Mouse (Mus musculus) stomach, embryonic 16.5 days (tissue): Measurements from ENCODE around the gene Entpd4b. TPM values are rescaled to one million over a fixed set of nuclear protein-coding genes. Genes with fewer than 3 reads are reported as not detected.
A peak's percentile ranks its signal among the peaks of the same experiment; 100 is the strongest.
"Not testable (repeated sequence)": the region's sequence is repeated elsewhere in the genome, so short reads cannot be mapped to it uniquely, and the experiment has no call there.

Source experiments
- ATAC-seq: fragments of 200-750 bp; cut with Nextera tagmentation; 2 replicates; pipeline ENCODE4 v1.8.0; 2017; ENCODE audit warnings: moderate number of reproducible peaks, moderate TSS enrichment; ENCODE audit not compliant: insufficient read depth, low FRiP score
- H3K27ac ChIP-seq: fragments of 300-500 bp; sonication (generic); 2 replicates; pipeline ENCODE4 v1.5.1; 2014; ENCODE audit warnings: low read length
- H3K27me3 ChIP-seq: fragments of 300-500 bp; sonication (generic); 2 replicates; pipeline ENCODE4 v1.6.1; 2014; ENCODE audit warnings: low read length, control low read depth, mixed read lengths; ENCODE audit not compliant: control insufficient read depth, insufficient read depth
- H3K36me3 ChIP-seq: fragments of 300-500 bp; sonication (generic); 2 replicates; pipeline ENCODE4 v1.6.1; 2014; ENCODE audit warnings: low read length; ENCODE audit not compliant: control insufficient read depth, insufficient read depth
- H3K4me1 ChIP-seq: fragments of 300-500 bp; sonication (generic); 2 replicates; pipeline ENCODE4 v1.6.1; 2014; ENCODE audit warnings: low read length, control low read depth, mixed read lengths; ENCODE audit not compliant: control insufficient read depth, insufficient read depth
- H3K4me2 ChIP-seq: fragments of 300-500 bp; sonication (generic); 2 replicates; pipeline ENCODE4 v1.6.1; 2014; ENCODE audit warnings: low read depth, low read length, mixed read lengths
- H3K4me3 ChIP-seq: fragments of 300-500 bp; sonication (generic); replicated peaks from 2 replicates; pipeline ENCODE4 v1.5.1; 2014; ENCODE audit warnings: mild to moderate bottlenecking, low read length
- H3K9ac ChIP-seq: fragments of 300-500 bp; sonication (generic); 2 replicates; pipeline ENCODE4 v1.6.1; 2014; ENCODE audit warnings: low read length
- H3K9me3 ChIP-seq: fragments of 300-500 bp; sonication (generic); replicated peaks from 2 replicates; pipeline ENCODE4 v1.6.1; 2016; ENCODE audit warnings: low read length, control low read depth; ENCODE audit not compliant: control insufficient read depth
- WGBS: fragments of 180-500 bp; shearing (Covaris S2); extraction: QIAGEN DNeasy Blood & Tissue Kit; methylation state at CpG from one replicate; pipeline ENCODE4 v1.1.7; 2014; 5-methylcytosine and 5-hydroxymethylcytosine counted together
- polyA plus RNA-seq: library from polyadenylated mRNA; unstranded; fragments of >200 nt; fragmentation: Nextera tagmentation; extraction: Ambion mirVana; gene quantifications from 2 replicates; pipeline ENCODE4 v1.2.1, GENCODE M21; 2015

Entpd4b gene
- 17.0 and 17.8 TPM in 2 replicates for polyA plus RNA-seq

GRCm38 (mm10) chr14:69555110-69555831 lies at the start of gene Entpd4b:
Gene Entpd4b (plus strand): TSS chr14:69555424.
- ATAC-seq, result peak; percentile 96
- not testable (repeated sequence) for H3K4me3 ChIP-seq, H3K4me1 ChIP-seq, H3K9me3 ChIP-seq, H3K27me3 ChIP-seq, H3K27ac ChIP-seq, H3K4me2 ChIP-seq, H3K36me3 ChIP-seq, H3K9ac ChIP-seq
- WGBS, result no CpG with 5 or more reads among the region's 68 CpGs

GRCm38 (mm10) chr14:69507000-69507399 lies 48.2 kb upstream of the Entpd4b start:
- H3K4me3 ChIP-seq, H3K27me3 ChIP-seq, H3K9ac ChIP-seq, H3K27ac ChIP-seq, H3K4me2 ChIP-seq, H3K9me3 ChIP-seq, H3K36me3 ChIP-seq, H3K4me1 ChIP-seq, ATAC-seq: not testable (repeated sequence)
- no CpG with 5 or more reads among the region's 1 CpGs for WGBS

- H3K27ac ChIP-seq, H3K27me3 ChIP-seq, H3K4me1 ChIP-seq, H3K9me3 ChIP-seq, ATAC-seq, H3K36me3 ChIP-seq, H3K9ac ChIP-seq, H3K4me3 ChIP-seq, H3K4me2 ChIP-seq: not testable (repeated sequence)
- WGBS, result no CpG with 5 or more reads among the region's 2 CpGs
Measured at GRCm38 (mm10) chr14:69512449-69512848, 42.8 kb upstream of the Entpd4b start, which contains the start of gene Gm27179. Gene Gm27179 (minus strand): TSS chr14:69512549.

- not testable (repeated sequence) for H3K9me3 ChIP-seq, H3K27ac ChIP-seq, ATAC-seq, H3K4me2 ChIP-seq, H3K36me3 ChIP-seq, H3K4me3 ChIP-seq, H3K9ac ChIP-seq, H3K4me1 ChIP-seq, H3K27me3 ChIP-seq
- WGBS, result no CpG with 5 or more reads among the region's 2 CpGs
Measured at GRCm38 (mm10) chr14:69520810-69521209, 34.4 kb upstream of the Entpd4b start.

GRCm38 (mm10) chr14:69523001-69523400 lies 32.2 kb upstream of the Entpd4b start:
- H3K36me3 ChIP-seq, H3K4me1 ChIP-seq, H3K4me3 ChIP-seq, H3K9me3 ChIP-seq, H3K4me2 ChIP-seq, ATAC-seq, H3K27me3 ChIP-seq, H3K9ac ChIP-seq, H3K27ac ChIP-seq: not testable (repeated sequence)
- WGBS, result no CpG with 5 or more reads among the region's 1 CpGs

GRCm38 (mm10) chr14:69526202-69526601 lies 29.0 kb upstream of the Entpd4b start:
- not testable (repeated sequence) for H3K27ac ChIP-seq, H3K9ac ChIP-seq, H3K4me1 ChIP-seq, H3K4me3 ChIP-seq, H3K27me3 ChIP-seq, H3K9me3 ChIP-seq, ATAC-seq, H3K4me2 ChIP-seq, H3K36me3 ChIP-seq
- WGBS, result no CpG with 5 or more reads among the region's 1 CpGs

GRCm38 (mm10) chr14:69536539-69536938 lies 18.7 kb upstream of the Entpd4b start:
- H3K27ac ChIP-seq, H3K4me2 ChIP-seq, ATAC-seq, H3K27me3 ChIP-seq, H3K4me1 ChIP-seq, H3K36me3 ChIP-seq, H3K9me3 ChIP-seq, H3K9ac ChIP-seq, H3K4me3 ChIP-seq: not testable (repeated sequence)
- WGBS, result no CpG with 5 or more reads among the region's 7 CpGs

GRCm38 (mm10) chr14:69540113-69540512 lies 15.1 kb upstream of the Entpd4b start:
- not testable (repeated sequence) for H3K27ac ChIP-seq, H3K36me3 ChIP-seq, H3K4me1 ChIP-seq, H3K27me3 ChIP-seq, H3K9ac ChIP-seq, H3K4me2 ChIP-seq, H3K9me3 ChIP-seq, H3K4me3 ChIP-seq
- peak; percentile 62; the same call in 1 of the 2 replicates for ATAC-seq
- WGBS, result no CpG with 5 or more reads among the region's 5 CpGs

- not testable (repeated sequence) for H3K27me3 ChIP-seq, H3K9ac ChIP-seq, H3K4me1 ChIP-seq, H3K4me2 ChIP-seq, H3K36me3 ChIP-seq, H3K27ac ChIP-seq, H3K4me3 ChIP-seq, ATAC-seq, H3K9me3 ChIP-seq
- WGBS, result no CpG with 5 or more reads among the region's 7 CpGs
Measured at GRCm38 (mm10) chr14:69542695-69543094, 12.5 kb upstream of the Entpd4b start.
